Mouse (Mus musculus) heart, embryonic 14.5 days (tissue): ENCODE measurements around the gene Olfr1344. TPM values are rescaled to one million over a fixed set of nuclear protein-coding genes. Genes with fewer than 3 reads are reported as not detected.
"Not testable (repeated sequence)": the region's sequence is repeated elsewhere in the genome, so short reads cannot be mapped to it uniquely, and the experiment has no call there.

Experiments used
- ATAC-seq: fragments of 200-750 bp; cut with Nextera tagmentation; 2 replicates; pipeline ENCODE4 v1.8.0; 2017; ENCODE audit warnings: low read depth, moderate TSS enrichment; ENCODE audit not compliant: insufficient number of reproducible peaks, insufficient read depth, low FRiP score
- H3K27ac ChIP-seq, 2 experiments: fragments of 200-500 bp in 1 of 2; fragments of 300-500 bp in 1 of 2; sonication (generic) in 1 of 2; replicated peaks in 1 of 2; 2 replicates each; pipeline ENCODE4 v1.5.1; 2012 to 2014; ENCODE audit warnings: low read depth in 2 of 2, low read length in 2 of 2, control low read depth in 1 of 2, mild to moderate bottlenecking in 1 of 2, mixed read lengths in 1 of 2; ENCODE audit not compliant: control insufficient read depth in 1 of 2, insufficient read depth in 1 of 2
- H3K27me3 ChIP-seq: fragments of 300-500 bp; sonication (generic); 2 replicates; pipeline ENCODE4 v1.6.1; 2014; ENCODE audit warnings: mild to moderate bottlenecking, low read length, control low read depth; ENCODE audit not compliant: control insufficient read depth, insufficient read depth
- H3K36me3 ChIP-seq: fragments of 300-500 bp; sonication (generic); 2 replicates; pipeline ENCODE4 v1.6.1; 2014; ENCODE audit warnings: mild to moderate bottlenecking, control low read depth, low read length, mixed read lengths; ENCODE audit not compliant: control insufficient read depth, insufficient read depth
- H3K4me1 ChIP-seq, 2 experiments: fragments of 200-500 bp in 1 of 2; fragments of 300-500 bp in 1 of 2; sonication (generic) in 1 of 2; 2 replicates each; pipeline ENCODE4 v1.6.1; 2012 to 2014; ENCODE audit warnings: low read length in 2 of 2, control low read depth in 1 of 2, mixed read lengths in 1 of 2; ENCODE audit not compliant: control insufficient read depth in 2 of 2, insufficient read depth in 2 of 2
- H3K4me2 ChIP-seq: fragments of 300-500 bp; sonication (generic); 2 replicates; pipeline ENCODE4 v1.6.1; 2014; ENCODE audit warnings: mild to moderate bottlenecking, low read length
- H3K4me3 ChIP-seq, 2 experiments: fragments of 200-500 bp in 1 of 2; fragments of 300-500 bp in 1 of 2; sonication (generic) in 1 of 2; 2 replicates each; pipeline ENCODE4 v1.5.1; 2012 to 2014; ENCODE audit warnings: low read length in 2 of 2, mild to moderate bottlenecking in 2 of 2, control low read depth in 1 of 2, low read depth in 1 of 2, moderate library complexity in 1 of 2; ENCODE audit not compliant: control insufficient read depth in 1 of 2, insufficient read depth in 1 of 2
- H3K9ac ChIP-seq: fragments of 300-500 bp; sonication (generic); 2 replicates; pipeline ENCODE4 v1.6.1; 2014; ENCODE audit warnings: mild to moderate bottlenecking, low read length
- H3K9me3 ChIP-seq: fragments of 300-500 bp; sonication (generic); 2 replicates; pipeline ENCODE4 v1.6.1; 2016; ENCODE audit warnings: low read length, control low read depth; ENCODE audit not compliant: control insufficient read depth
- WGBS: fragments of 180-500 bp; shearing (Covaris S2); extraction: QIAGEN DNeasy Blood & Tissue Kit; methylation state at CpG from one replicate; pipeline ENCODE4 v1.1.7; 2014; 5-methylcytosine and 5-hydroxymethylcytosine counted together
- polyA plus RNA-seq: library from polyadenylated mRNA; unstranded; fragments of >200 nt; fragmentation: Nextera tagmentation; extraction: Ambion mirVana; gene quantifications from 2 replicates; pipeline ENCODE4 v1.2.1, GENCODE M21; 2014

Gene Olfr1344
- polyA plus RNA-seq, 1 experiment from 2014 or later: not detected

GRCm38 (mm10) chr7:6477633-6478032 lies 39.1 kb downstream of the Olfr1344 start:
- not testable (repeated sequence) for H3K4me3 ChIP-seq, H3K9ac ChIP-seq, ATAC-seq, H3K27me3 ChIP-seq, H3K4me1 ChIP-seq, H3K4me2 ChIP-seq, H3K36me3 ChIP-seq, H3K27ac ChIP-seq, H3K9me3 ChIP-seq
- WGBS: 63% methylated on average over 2 of the region's 2 CpGs

GRCm38 (mm10) chr7:6486841-6487240 lies 48.4 kb downstream of the Olfr1344 start, which contains the start of gene Olfr5:
TSS of gene Olfr5 (minus strand) at chr7:6486941.
- Histone ChIP-seq H3K9me3 (peaks cover 8% of the 10 kb centered on the region; the same call in 1 of the 2 replicates), H3K4me1 (no peaks in the 10 kb centered on the region), H3K27ac (no peak within 1 kb of the TSS), H3K36me3 (no peaks in the 10 kb centered on the region), H3K4me3 (no peak within 1 kb of the TSS), H3K4me2 (no peak within 1 kb of the TSS), H3K9ac (no peak within 1 kb of the TSS), H3K27me3 (no peaks in the 10 kb centered on the region)
- WGBS: 24% methylated on average over 2 of the region's 2 CpGs
- no peak for ATAC-seq

Other genes starting within 250 kb of the Olfr1344 start
- gene Galp, start 241.6 kb upstream of the Olfr1344 start, polyA plus RNA-seq: not detected in 2 replicates
- not detected in 2 replicates for gene Zscan5b, start 216.4 kb upstream of the Olfr1344 start, polyA plus RNA-seq
- not detected in 2 replicates for gene Epp13, start 186.0 kb upstream of the Olfr1344 start, polyA plus RNA-seq
- 3.4 and 3.5 TPM in 2 replicates for gene Zfp667, start 152.1 kb upstream of the Olfr1344 start, polyA plus RNA-seq
- gene Zfp583, start 107.4 kb upstream of the Olfr1344 start, polyA plus RNA-seq: 4.0 and 6.0 TPM in 2 replicates
- gene Gm3854, start 94.9 kb upstream of the Olfr1344 start, polyA plus RNA-seq: 1.2 and 1.5 TPM in 2 replicates
- 1.6 and 1.8 TPM in 2 replicates for gene Zfp78, start 75.4 kb upstream of the Olfr1344 start, polyA plus RNA-seq
- 6.9 and 10.7 TPM in 2 replicates for gene Zfp28, start 55.4 kb upstream of the Olfr1344 start, polyA plus RNA-seq
- gene Smim17, start 40.0 kb upstream of the Olfr1344 start, polyA plus RNA-seq: 0.74 TPM in 1 of 2 replicates, not detected in the other
- gene Gm20715, start 28.4 kb upstream of the Olfr1344 start, polyA plus RNA-seq: not detected in 2 replicates
- not detected in 2 replicates for gene Olfr1336, start 17.5 kb downstream of the Olfr1344 start, polyA plus RNA-seq
- gene Olfr1346, start 28.4 kb downstream of the Olfr1344 start, polyA plus RNA-seq: not detected in 2 replicates
- gene Olfr5, start 48.3 kb downstream of the Olfr1344 start, polyA plus RNA-seq: not detected in 2 replicates
- not detected in 2 replicates for gene Olfr1347, start 61.1 kb downstream of the Olfr1344 start, polyA plus RNA-seq
- not detected in 2 replicates for gene Olfr1348, start 70.1 kb downstream of the Olfr1344 start, polyA plus RNA-seq
- gene Olfr1349, start 84.3 kb downstream of the Olfr1344 start, polyA plus RNA-seq: not detected in 2 replicates
- gene Olfr1350, start 126.2 kb downstream of the Olfr1344 start, polyA plus RNA-seq: not detected in 2 replicates